Mouse (Mus musculus): ENCODE measurements around the gene Krt16. TPM values are rescaled to one million over a fixed set of nuclear protein-coding genes. Genes with fewer than 3 reads are reported as not detected.
"Not testable (repeated sequence)": the region's sequence is repeated elsewhere in the genome, so short reads cannot be mapped to it uniquely, and the experiment has no call there.

Gene Krt16
- polyA plus RNA-seq, 2 experiments, result not detected

GRCm38 (mm10) chr11:100257967-100258366 is 9.3 kb upstream of the Krt16 start:
- TF ChIP-seq CTCF (IDR thresholded peaks at IDR 0.05; ENCODE audit: low read depth) (no peak), EP300 (IDR thresholded peaks at IDR 0.05; ENCODE audit: low read depth) (no peak)
- no peak overlapping the region for H3K27ac ChIP-seq
- no peaks in the 10 kb centered on the region for H3K4me1 ChIP-seq (replicated peaks; ENCODE audit: control insufficient read depth in 2 of 2, insufficient read depth in 2 of 2, low read length in 1 of 2)
- WGBS (ENCODE audit: insufficient replicate concordance), result 81% methylated on average over 1 of the region's 1 CpGs
- no peaks in the 10 kb centered on the region for H3K9me3 ChIP-seq (ENCODE audit: control insufficient read depth, low read length)
- no peaks in the 10 kb centered on the region for H3K27me3 ChIP-seq (ENCODE audit: control insufficient read depth, insufficient read depth, low read length)
- H3K4me3 ChIP-seq (ENCODE audit: insufficient read depth in 1 of 2, low read depth in 2 of 2, low read length in 2 of 2), result no peak overlapping the region
- DNase-seq (ENCODE audit: low read depth in 3 of 3, low spot score in 3 of 3) (no peak), ATAC-seq (ENCODE audit: insufficient read depth) (no peak)
- H3K9ac ChIP-seq (replicated peaks), result no peak overlapping the region
- no peaks in the 10 kb centered on the region for H3K36me3 ChIP-seq (replicated peaks; ENCODE audit: control insufficient read depth, insufficient read depth, low read depth)
- H3K4me2 ChIP-seq (ENCODE audit: low read depth), result no peak overlapping the region

- DNase-seq (ENCODE audit: low read depth in 3 of 3, low spot score in 3 of 3), result no peak
- TF ChIP-seq CTCF (IDR thresholded peaks at IDR 0.05; ENCODE audit: low read depth), result no peak
- no peak for TF ChIP-seq EP300 (IDR thresholded peaks at IDR 0.05; ENCODE audit: low read depth)
- WGBS (ENCODE audit: insufficient replicate concordance), result 73% methylated on average over 6 of the region's 6 CpGs
- H3K4me1 ChIP-seq (replicated peaks; ENCODE audit: control insufficient read depth in 2 of 2, insufficient read depth in 2 of 2, low read length in 1 of 2), result no peaks in the 10 kb centered on the region
- H3K9me3 ChIP-seq (ENCODE audit: control insufficient read depth, low read length), result no peaks in the 10 kb centered on the region
- H3K4me2 ChIP-seq (ENCODE audit: low read depth), result no peak overlapping the region
- no peaks in the 10 kb centered on the region for H3K27me3 ChIP-seq (ENCODE audit: control insufficient read depth, insufficient read depth, low read length)
- no peak overlapping the region for H3K9ac ChIP-seq (replicated peaks)
- ATAC-seq (ENCODE audit: insufficient read depth), result no peak
- no peak overlapping the region for H3K4me3 ChIP-seq (ENCODE audit: insufficient read depth in 1 of 2, low read depth in 2 of 2, low read length in 2 of 2)
- no peaks in the 10 kb centered on the region for H3K36me3 ChIP-seq (replicated peaks; ENCODE audit: control insufficient read depth, insufficient read depth, low read depth)
- no peak overlapping the region for H3K27ac ChIP-seq
Measured at GRCm38 (mm10) chr11:100255514-100255913, 6.8 kb upstream of the Krt16 start.

DNA sequence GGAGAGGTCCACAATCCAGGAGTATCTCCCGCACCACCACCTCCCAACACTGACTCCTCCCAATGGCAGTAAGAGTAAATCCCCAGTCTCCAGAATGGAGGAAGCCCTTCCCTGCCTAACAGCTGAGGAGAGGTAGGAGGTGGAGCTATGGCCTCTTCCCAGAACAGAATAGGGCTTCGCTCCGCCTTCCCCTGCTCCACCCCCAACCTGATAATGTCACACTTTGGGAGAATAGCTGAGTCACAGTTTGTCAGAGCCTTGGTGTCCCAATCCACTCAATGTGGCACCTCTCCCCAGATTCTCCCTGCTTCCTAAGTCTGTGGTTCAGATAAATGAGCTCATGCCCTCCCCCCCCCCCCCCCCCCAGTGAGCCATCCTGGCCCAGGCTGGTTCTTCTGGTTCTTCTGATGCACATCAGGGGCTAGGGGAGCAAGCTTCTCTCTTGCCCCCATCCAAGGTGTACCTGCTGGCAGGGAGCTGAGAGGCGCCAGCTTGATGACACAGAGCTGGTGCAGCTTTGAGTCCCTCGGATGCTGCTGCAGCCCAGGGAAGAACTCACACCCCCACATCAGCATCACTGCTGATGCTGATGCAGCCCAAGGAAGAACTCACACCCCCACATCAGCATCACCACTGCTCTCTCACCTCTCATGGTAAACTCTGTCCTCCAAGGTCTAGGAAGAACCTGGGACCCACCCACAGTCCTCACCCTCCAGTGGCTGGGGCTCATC is 5.8 kb upstream of the Krt16 start:
- peak in 1 of 3 experiments; percentile 22 for DNase-seq (ENCODE audit: low read depth in 3 of 3, low spot score in 3 of 3)
- no peak for ATAC-seq (ENCODE audit: insufficient read depth)
- H3K4me1 ChIP-seq (replicated peaks; ENCODE audit: control insufficient read depth in 2 of 2, insufficient read depth in 2 of 2, low read length in 1 of 2), result no peaks in the 10 kb centered on the region
- no peak overlapping the region for H3K9ac ChIP-seq (replicated peaks)
- no peak overlapping the region for H3K4me2 ChIP-seq (ENCODE audit: low read depth)
- no peak overlapping the region for H3K27ac ChIP-seq
- H3K27me3 ChIP-seq (ENCODE audit: control insufficient read depth, insufficient read depth, low read length), result no peaks in the 10 kb centered on the region
- no peak overlapping the region for H3K4me3 ChIP-seq (ENCODE audit: insufficient read depth in 1 of 2, low read depth in 2 of 2, low read length in 2 of 2)
- H3K9me3 ChIP-seq (ENCODE audit: control insufficient read depth, low read length), result no peaks in the 10 kb centered on the region
- TF ChIP-seq EP300 (IDR thresholded peaks at IDR 0.05; ENCODE audit: low read depth), result no peak
- no peak for TF ChIP-seq CTCF (IDR thresholded peaks at IDR 0.05; ENCODE audit: low read depth)
- H3K36me3 ChIP-seq (replicated peaks; ENCODE audit: control insufficient read depth, insufficient read depth, low read depth), result no peaks in the 10 kb centered on the region
- WGBS (ENCODE audit: insufficient replicate concordance), result 45% methylated on average over 5 of the region's 5 CpGs

- H3K9ac ChIP-seq (replicated peaks); H3K36me3 ChIP-seq (replicated peaks; ENCODE audit: control insufficient read depth, insufficient read depth, low read depth); DNase-seq (ENCODE audit: low read depth in 3 of 3, low spot score in 3 of 3); H3K27ac ChIP-seq; H3K4me3 ChIP-seq (ENCODE audit: insufficient read depth in 1 of 2, low read depth in 2 of 2, low read length in 2 of 2); H3K4me1 ChIP-seq (replicated peaks; ENCODE audit: control insufficient read depth in 2 of 2, insufficient read depth in 2 of 2, low read length in 1 of 2); H3K9me3 ChIP-seq (ENCODE audit: control insufficient read depth, low read length); H3K4me2 ChIP-seq (ENCODE audit: low read depth); ATAC-seq (ENCODE audit: insufficient read depth); H3K27me3 ChIP-seq (ENCODE audit: control insufficient read depth, insufficient read depth, low read length): not testable (repeated sequence)
- 58% methylated on average over 7 of the region's 7 CpGs for WGBS (ENCODE audit: insufficient replicate concordance)
Measured at GRCm38 (mm10) chr11:100246471-100246870, 2.2 kb downstream of the Krt16 start.

DNA sequence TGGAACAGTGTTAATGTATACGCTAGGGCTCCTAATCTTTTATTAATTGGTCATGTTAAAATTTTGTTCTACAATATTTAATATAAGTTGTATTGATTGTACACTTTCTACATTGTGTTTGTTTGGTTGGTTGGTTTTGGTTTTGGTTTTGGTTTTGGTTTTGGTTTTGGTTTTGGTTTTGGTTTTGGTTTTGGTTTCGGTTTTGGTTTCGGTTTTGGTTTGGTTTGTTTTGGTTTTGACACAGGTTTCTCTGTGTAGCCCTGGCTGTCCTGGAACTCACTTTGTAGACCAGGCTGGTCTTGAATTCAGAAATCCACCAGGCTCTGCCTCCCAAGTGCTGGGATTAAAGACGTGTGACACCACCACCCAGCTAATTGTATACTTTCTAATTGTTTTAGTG is 8.4 kb downstream of the Krt16 start:
- not testable (repeated sequence) for H3K9ac ChIP-seq (replicated peaks); H3K27me3 ChIP-seq (ENCODE audit: control insufficient read depth, insufficient read depth, low read length); H3K9me3 ChIP-seq (ENCODE audit: control insufficient read depth, low read length); H3K36me3 ChIP-seq (replicated peaks; ENCODE audit: control insufficient read depth, insufficient read depth, low read depth); H3K4me2 ChIP-seq (ENCODE audit: low read depth); DNase-seq (ENCODE audit: low read depth in 3 of 3, low spot score in 3 of 3); H3K4me1 ChIP-seq (replicated peaks; ENCODE audit: control insufficient read depth in 2 of 2, insufficient read depth in 2 of 2, low read length in 1 of 2); ATAC-seq (ENCODE audit: insufficient read depth); H3K27ac ChIP-seq; H3K4me3 ChIP-seq (ENCODE audit: insufficient read depth in 1 of 2, low read depth in 2 of 2, low read length in 2 of 2)
- whole genome bisulfite sequencing (ENCODE audit: insufficient replicate concordance), result 68% methylated on average over 4 of the region's 4 CpGs
